Mouse (Mus musculus): ENCODE data around the gene Slc40a1. TPM values are rescaled to one million over a fixed set of nuclear protein-coding genes. Genes with fewer than 3 reads are reported as not detected.

Gene Slc40a1
- total and polyA plus RNA-seq, 2 experiments from 2014 or later = 15.7 to 26.6 TPM

DNA sequence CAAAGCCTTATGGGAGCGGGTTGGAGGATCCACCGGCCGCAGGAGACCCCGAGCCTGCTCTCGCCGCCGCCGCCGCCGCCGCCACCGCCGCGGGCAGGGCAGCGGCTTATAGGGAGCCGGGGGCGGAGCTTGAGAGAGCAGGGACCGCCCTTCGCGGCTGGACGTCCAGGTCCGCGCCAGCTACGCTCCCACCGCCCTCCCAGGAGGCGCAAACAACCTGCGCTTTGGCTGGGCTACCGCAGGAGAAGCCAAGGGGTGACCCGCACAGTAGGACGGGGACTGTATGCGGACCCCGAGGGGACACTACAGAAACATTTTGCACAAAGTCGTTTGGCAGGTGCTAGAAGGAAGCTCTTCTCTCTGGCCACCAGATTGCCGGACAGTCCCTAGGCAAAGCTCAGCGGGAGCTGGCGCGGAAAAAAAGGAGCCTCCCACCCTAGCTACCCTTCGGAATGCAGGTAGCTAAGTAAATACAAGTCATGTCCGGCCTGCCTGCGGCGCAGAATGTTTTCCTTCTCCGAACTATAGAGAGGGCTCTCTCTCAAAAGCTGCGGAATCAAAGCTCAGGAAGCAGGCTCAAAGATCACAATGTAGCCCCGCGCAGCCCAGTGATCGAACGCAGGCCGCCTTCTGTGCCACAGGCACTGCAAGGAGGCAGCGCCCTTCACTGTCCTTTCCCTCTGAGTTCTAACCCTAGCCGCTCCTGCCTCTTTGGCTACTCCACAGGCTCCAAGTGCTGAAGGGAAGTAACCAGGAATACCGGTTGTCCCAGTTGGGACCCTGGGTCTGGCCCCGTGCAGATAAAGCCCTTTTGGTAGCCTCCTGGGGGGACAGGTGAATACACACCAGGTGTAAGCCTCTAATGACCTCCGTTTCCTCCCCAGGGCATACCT is 577 bp downstream of the Slc40a1 start:
- no peaks in the 10 kb centered on the region for H3K4me1 ChIP-seq (ENCODE audit: insufficient read depth, low read length)
- H3K9me3 ChIP-seq (ENCODE audit: low read length) = no peaks in the 10 kb centered on the region
- H3K9ac ChIP-seq (replicated peaks; ENCODE audit: low read length) = peak overlapping the region; percentile 49
- H3K27me3 ChIP-seq (ENCODE audit: insufficient read depth, low read length) = peaks cover 3% of the 10 kb centered on the region; the same call in 1 of the 2 replicates
- H3K27ac ChIP-seq = 0 out of 2 replicates have a peak overlapping the region, but pooled peaks have one; percentile 9
- H3K4me2 ChIP-seq (ENCODE audit: low read depth, low read length) = peak overlapping the region; percentile 85
- WGBS = under 1% methylated on average over 53 of the region's 53 CpGs
- peak; percentile 94 for ATAC-seq
- TF ChIP-seq CTCF (IDR thresholded peaks at IDR 0.05; ENCODE audit: low read depth) = 0 out of 2 replicates have a peak, but pooled peaks have one; percentile 7
- peak overlapping the region; percentile 59 for H3K4me3 ChIP-seq (ENCODE audit: low read length)
- peak; percentile 78 for DNase-seq (ENCODE audit: low spot score)
- H3K36me3 ChIP-seq (ENCODE audit: insufficient read depth, low read length) = no peaks in the 10 kb centered on the region

DNA sequence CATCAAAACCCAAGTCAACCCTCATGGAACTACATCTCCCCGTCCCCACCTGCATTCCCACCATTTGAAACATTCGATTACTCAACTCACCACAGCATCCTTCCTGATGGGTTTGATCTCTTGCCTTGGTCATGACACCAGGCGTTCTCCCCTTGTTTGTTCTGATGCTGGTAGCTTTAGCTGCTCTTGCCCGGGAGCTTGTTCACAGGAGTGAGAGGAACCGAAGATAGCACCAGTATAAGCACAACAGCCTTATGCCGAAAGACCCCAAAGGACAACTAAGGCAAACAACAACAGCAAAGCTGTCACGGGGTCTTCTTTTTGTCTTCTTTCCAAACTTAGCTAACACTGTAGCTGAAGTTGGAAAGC is 1.2 kb downstream of the Slc40a1 start:
- no peaks in the 10 kb centered on the region for H3K9me3 ChIP-seq (ENCODE audit: low read length)
- peak overlapping the region; percentile 49 for H3K9ac ChIP-seq (replicated peaks; ENCODE audit: low read length)
- peaks cover 3% of the 10 kb centered on the region; the same call in 1 of the 2 replicates for H3K27me3 ChIP-seq (ENCODE audit: insufficient read depth, low read length)
- no peak for TF ChIP-seq CTCF (IDR thresholded peaks at IDR 0.05; ENCODE audit: low read depth)
- H3K36me3 ChIP-seq (ENCODE audit: insufficient read depth, low read length) = no peaks in the 10 kb centered on the region
- H3K4me3 ChIP-seq (ENCODE audit: low read length) = peak overlapping the region; percentile 59
- 9% methylated on average over 7 of the region's 7 CpGs for WGBS
- H3K4me1 ChIP-seq (ENCODE audit: insufficient read depth, low read length) = no peaks in the 10 kb centered on the region
- no peak overlapping the region for H3K27ac ChIP-seq
- DNase-seq (ENCODE audit: low spot score) (no peak), ATAC-seq (peak; percentile 62)
- H3K4me2 ChIP-seq (ENCODE audit: low read depth, low read length) = peak overlapping the region; percentile 85

DNA sequence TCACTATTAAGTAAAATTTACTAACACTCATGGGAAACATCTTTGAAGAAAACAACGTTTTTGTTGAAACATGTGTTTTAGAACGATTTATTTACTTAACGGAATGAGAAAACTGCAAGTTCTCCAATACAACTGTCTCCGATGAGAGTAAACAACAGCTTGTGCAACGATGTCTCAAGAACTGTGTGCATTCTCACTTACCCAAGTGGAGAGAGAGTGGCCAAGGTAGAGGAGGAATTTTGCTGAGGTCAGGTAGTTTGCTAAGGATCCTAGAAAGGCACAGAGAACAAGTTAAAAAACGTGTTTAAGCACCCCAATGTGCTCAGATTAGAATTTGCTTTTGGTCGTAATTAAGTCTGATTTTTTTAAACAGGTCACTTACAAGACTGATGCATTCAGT is 1.8 kb downstream of the Slc40a1 start:
- ATAC-seq (no peak), DNase-seq (ENCODE audit: low spot score) (no peak)
- Histone ChIP-seq H3K4me1 (ENCODE audit: insufficient read depth, low read length) (no peaks in the 10 kb centered on the region), H3K36me3 (ENCODE audit: insufficient read depth, low read length) (no peaks in the 10 kb centered on the region), H3K4me2 (ENCODE audit: low read depth, low read length) (peak overlapping the region; percentile 85; the same call in 1 of the 2 replicates), H3K4me3 (ENCODE audit: low read length) (peak overlapping the region; percentile 59), H3K9ac (replicated peaks; ENCODE audit: low read length) (no peak overlapping the region), H3K9me3 (ENCODE audit: low read length) (no peaks in the 10 kb centered on the region), H3K27me3 (ENCODE audit: insufficient read depth, low read length) (peaks cover 3% of the 10 kb centered on the region; the same call in 1 of the 2 replicates), H3K27ac (no peak overlapping the region)
- 71% methylated on average over 7 of the region's 7 CpGs for WGBS
- TF ChIP-seq CTCF (IDR thresholded peaks at IDR 0.05; ENCODE audit: low read depth) = no peak

DNA sequence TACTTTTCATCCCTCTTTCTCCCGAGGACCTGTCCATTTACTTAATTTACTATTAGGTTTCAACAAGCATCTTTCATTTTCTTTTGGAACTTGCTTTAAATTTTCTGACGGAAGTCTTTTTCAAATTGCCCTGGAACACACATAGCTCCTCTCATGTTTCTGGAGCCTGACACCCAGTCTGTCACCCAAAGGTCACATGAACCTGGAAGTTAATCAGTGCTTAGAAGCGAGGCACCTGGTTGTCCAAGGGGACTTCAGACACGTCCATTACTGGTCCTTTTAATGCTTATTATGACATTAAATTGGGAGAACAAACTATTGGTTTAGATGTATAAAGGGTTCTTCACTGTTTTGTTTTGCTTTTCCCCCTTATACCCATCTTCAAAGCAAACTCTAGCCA is 3.0 kb downstream of the Slc40a1 start:
- Histone ChIP-seq H3K27me3 (ENCODE audit: insufficient read depth, low read length) (peaks cover 3% of the 10 kb centered on the region; the same call in 1 of the 2 replicates), H3K36me3 (ENCODE audit: insufficient read depth, low read length) (no peaks in the 10 kb centered on the region), H3K9me3 (ENCODE audit: low read length) (no peaks in the 10 kb centered on the region), H3K4me3 (ENCODE audit: low read length) (no peak overlapping the region), H3K27ac (no peak overlapping the region), H3K4me2 (ENCODE audit: low read depth, low read length) (0 out of 2 replicates have a peak overlapping the region, but pooled peaks have one; percentile 25), H3K4me1 (ENCODE audit: insufficient read depth, low read length) (no peaks in the 10 kb centered on the region), H3K9ac (replicated peaks; ENCODE audit: low read length) (no peak overlapping the region)
- TF ChIP-seq CTCF (IDR thresholded peaks at IDR 0.05; ENCODE audit: low read depth) = no peak
- ATAC-seq (no peak), DNase-seq (ENCODE audit: low spot score) (no peak)
- WGBS = 80% methylated on average over 4 of the region's 4 CpGs

- TF ChIP-seq CTCF (IDR thresholded peaks at IDR 0.05; ENCODE audit: low read depth) = no peak
- ATAC-seq (no peak), DNase-seq (ENCODE audit: low spot score) (no peak)
- Histone ChIP-seq H3K27me3 (ENCODE audit: insufficient read depth, low read length) (no peaks in the 10 kb centered on the region), H3K36me3 (ENCODE audit: insufficient read depth, low read length) (no peaks in the 10 kb centered on the region), H3K9ac (replicated peaks; ENCODE audit: low read length) (no peak overlapping the region), H3K4me1 (ENCODE audit: insufficient read depth, low read length) (no peaks in the 10 kb centered on the region), H3K4me2 (ENCODE audit: low read depth, low read length) (no peak overlapping the region), H3K4me3 (ENCODE audit: low read length) (no peak overlapping the region), H3K27ac (no peak overlapping the region), H3K9me3 (ENCODE audit: low read length) (no peaks in the 10 kb centered on the region)
- 94% methylated on average over 3 of the region's 3 CpGs for WGBS
These were observed 5.6 kb downstream of the Slc40a1 start for GRCm38 (mm10) chr1:45920703-45921102.

DNA sequence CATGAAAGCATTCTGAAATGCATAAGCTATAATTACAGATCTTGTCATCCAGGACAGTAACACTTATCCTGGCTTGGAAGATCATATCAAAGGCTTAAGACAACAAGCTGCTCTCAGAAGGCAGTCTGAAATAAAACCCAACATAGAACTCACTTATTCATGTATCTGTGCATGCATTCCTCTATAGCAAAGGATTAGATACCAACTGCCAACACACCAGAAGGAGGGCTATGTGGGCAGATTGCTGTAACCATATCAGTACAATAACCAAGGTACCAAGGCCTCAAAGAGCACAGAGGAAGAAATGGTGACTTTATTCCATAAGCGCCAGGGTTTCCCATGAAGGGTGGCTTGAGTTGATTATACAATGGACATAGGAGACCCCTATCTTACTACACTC is 6.6 kb downstream of the Slc40a1 start:
- no peaks in the 10 kb centered on the region for H3K36me3 ChIP-seq (ENCODE audit: insufficient read depth, low read length)
- H3K4me1 ChIP-seq (ENCODE audit: insufficient read depth, low read length) = no peaks in the 10 kb centered on the region
- H3K4me3 ChIP-seq (ENCODE audit: low read length) = no peak overlapping the region
- ATAC-seq (no peak), DNase-seq (ENCODE audit: low spot score) (no peak)
- TF ChIP-seq CTCF (IDR thresholded peaks at IDR 0.05; ENCODE audit: low read depth) = no peak
- H3K27me3 ChIP-seq (ENCODE audit: insufficient read depth, low read length) = no peaks in the 10 kb centered on the region
- WGBS = 100% methylated on average over 1 of the region's 1 CpGs
- no peak overlapping the region for H3K9ac ChIP-seq (replicated peaks; ENCODE audit: low read length)
- H3K9me3 ChIP-seq (ENCODE audit: low read length) = no peaks in the 10 kb centered on the region
- H3K27ac ChIP-seq = no peak overlapping the region
- H3K4me2 ChIP-seq (ENCODE audit: low read depth, low read length) = no peak overlapping the region

Data from hindbrain, postnatal 0 days (tissue).